Comparison of ENCODE assay signal across 11 mouse cellular contexts in the genomic region with DNA sequence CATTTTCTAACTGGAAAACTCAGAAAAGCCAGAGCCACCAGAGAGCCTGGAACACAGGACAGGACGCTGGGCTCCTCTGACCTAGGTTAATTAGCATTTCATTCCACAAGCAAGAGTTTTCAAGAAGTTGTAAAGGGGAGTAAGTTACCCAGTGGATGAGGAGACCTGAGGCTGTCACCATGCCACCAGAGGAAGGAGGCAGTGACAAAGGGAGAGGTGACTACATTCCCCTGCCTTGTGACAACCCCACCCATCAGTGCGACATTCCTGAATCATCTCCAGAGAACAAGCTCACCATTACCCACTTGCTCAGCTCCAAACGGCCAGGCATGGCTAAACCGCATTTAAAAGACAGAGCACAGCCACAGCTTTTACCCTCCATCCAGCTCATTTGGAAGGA.
DNase-seq lines count a peak whose midpoint lies in the region; ATAC-seq and TF ChIP-seq lines count a peak whose summit lies in the region.
"Had no signal": no experiment of that assay in that cellular context is flagged by ENCODE, and none has a peak within 500 bp of the region (broad histone marks: within the 10 kb centered on the region; RNA-seq: fewer than 3 reads in every experiment).

No protein-coding gene starts in this region.

- no peaks in the 10 kb centered on the region for H3K36me3 ChIP-seq in heart, postnatal 0 days (replicated peaks; ENCODE audit: control insufficient read depth, insufficient read depth, low read length)
- H3K36me3 ChIP-seq in hindbrain, embryonic 12.5 days = peaks cover 12% of the 10 kb centered on the region; the same call in 1 of the 2 replicates
- 0 out of 2 replicates have a peak, but pooled peaks cover 6% of the 10 kb centered on the region for H3K36me3 ChIP-seq in midbrain, embryonic 13.5 days

- H3K27ac ChIP-seq in heart, postnatal 0 days (ENCODE audit: low read depth) = no peak overlapping the region
- no peak overlapping the region for H3K27ac ChIP-seq in hindbrain, embryonic 12.5 days
- no peak overlapping the region for H3K27ac ChIP-seq in midbrain, embryonic 13.5 days

- no peaks in the 10 kb centered on the region for H3K9me3 ChIP-seq in heart, postnatal 0 days (replicated peaks; ENCODE audit: control insufficient read depth, low read length)
- H3K9me3 ChIP-seq in hindbrain, embryonic 12.5 days (replicated peaks) = peaks cover 4% of the 10 kb centered on the region; the same call in 1 of the 2 replicates
- H3K9me3 ChIP-seq in midbrain, embryonic 13.5 days = no peaks in the 10 kb centered on the region

- WGBS in heart, postnatal 0 days = 39% methylated on average over 4 of the region's 4 CpGs
- WGBS in hindbrain, embryonic 12.5 days = 21% methylated on average over 4 of the region's 4 CpGs
- 18% methylated on average over 4 of the region's 4 CpGs for WGBS in midbrain, embryonic 13.5 days

- no peak for TF ChIP-seq CTCF in heart, postnatal 0 days (IDR thresholded peaks at IDR 0.05; ENCODE audit: low read depth)

- DNase-seq in heart, postnatal 0 days (ENCODE audit: low spot score) = no peak
- no peak for DNase-seq in heart, adult 8-10 months (ENCODE audit: low spot score)
- DNase-seq in ZHBTc4 (ENCODE audit: low read depth, low spot score) = peak; percentile 54
- DNase-seq in thymus, postnatal 36 days = no peak
- no peak for DNase-seq in gastrocnemius, postnatal 4 days (ENCODE audit: low spot score in 2 of 2)
- DNase-seq: cerebellum, adult 11-12 months; thymus, adult 2 months had no signal

- no peak for TF ChIP-seq EP300 in heart, postnatal 0 days (IDR thresholded peaks at IDR 0.05; ENCODE audit: low read depth)

- 0 out of 2 replicates have a peak, but pooled peaks cover 10% of the 10 kb centered on the region for H3K4me1 ChIP-seq in heart, postnatal 0 days (ENCODE audit: control insufficient read depth, insufficient read depth)
- H3K4me1 ChIP-seq in hindbrain, embryonic 12.5 days = peaks cover 22% of the 10 kb centered on the region
- H3K4me1 ChIP-seq in midbrain, embryonic 13.5 days (replicated peaks) = peaks cover 34% of the 10 kb centered on the region

- no peak overlapping the region for H3K9ac ChIP-seq in heart, postnatal 0 days (replicated peaks; ENCODE audit: low read depth, low read length)
- H3K9ac ChIP-seq in hindbrain, embryonic 12.5 days = no peak overlapping the region
- no peak overlapping the region for H3K9ac ChIP-seq in midbrain, embryonic 13.5 days (replicated peaks)

- peak overlapping the region; percentile 49 for H3K4me3 ChIP-seq in heart, postnatal 0 days (ENCODE audit: low read depth, low read length)
- peak overlapping the region; percentile 39; the same call in 1 of the 2 replicates for H3K4me3 ChIP-seq in hindbrain, embryonic 12.5 days
- peak overlapping the region; percentile 38; the same call in 1 of the 2 replicates for H3K4me3 ChIP-seq in midbrain, embryonic 13.5 days (replicated peaks)

- no peak for ATAC-seq in heart, postnatal 0 days (ENCODE audit: insufficient read depth, low read depth)
- no peak for ATAC-seq in hindbrain, embryonic 12.5 days (ENCODE audit: low FRiP score)
- ATAC-seq in midbrain, embryonic 13.5 days = no peak
- no peak for ATAC-seq in granulocyte monocyte progenitor cell, adult 5-6 weeks (replicated peaks; ENCODE audit: poor library complexity, severe bottlenecking)
- ATAC-seq: CD4-positive, CD25-positive, alpha-beta regulatory T cell, adult 4 months had no signal

- H3K27me3 ChIP-seq in heart, postnatal 0 days (ENCODE audit: control insufficient read depth, insufficient read depth, low read length) = no peaks in the 10 kb centered on the region
- H3K27me3 ChIP-seq in hindbrain, embryonic 12.5 days = peaks cover 23% of the 10 kb centered on the region
- peaks cover 39% of the 10 kb centered on the region for H3K27me3 ChIP-seq in midbrain, embryonic 13.5 days

- peak overlapping the region; percentile 90; the same call in 1 of the 2 replicates for H3K4me2 ChIP-seq in heart, postnatal 0 days (ENCODE audit: low read depth, low read length)
- H3K4me2 ChIP-seq in hindbrain, embryonic 12.5 days (replicated peaks) = peak overlapping the region; percentile 89
- peak overlapping the region; percentile 73 for H3K4me2 ChIP-seq in midbrain, embryonic 13.5 days (replicated peaks)
